Mouse (Mus musculus): ENCODE results near the gene Ptgs1. TPM values are rescaled to one million over a fixed set of nuclear protein-coding genes. Genes with fewer than 3 reads are reported as not detected.
A peak's percentile ranks its signal among the peaks of the same experiment; 100 is the strongest.

Gene Ptgs1
- polyA plus RNA-seq, 1 experiment: 15.4 TPM

DNA sequence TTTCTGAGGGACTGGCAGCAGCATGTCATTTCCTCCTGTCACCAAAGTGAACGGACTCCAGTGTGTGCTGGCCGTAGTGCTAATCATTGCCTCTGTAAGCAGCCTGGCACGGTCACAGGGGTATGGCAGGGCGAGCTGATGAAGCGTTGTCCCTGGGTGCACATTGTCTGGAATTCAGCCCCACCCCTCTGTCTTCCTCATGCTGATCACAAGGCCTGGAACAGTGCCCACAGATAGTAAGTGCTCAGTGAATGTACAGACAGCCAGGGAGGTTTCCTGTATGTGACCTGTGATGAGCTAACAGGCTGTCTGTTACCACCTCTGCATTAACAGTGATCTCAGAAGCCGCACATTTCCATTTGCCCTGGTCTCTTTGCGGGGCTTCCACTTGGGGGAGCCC, 17.1 kb upstream of the Ptgs1 start:
- Histone ChIP-seq H3K4me3 (ENCODE audit: insufficient read depth, low read length) (no peak overlapping the region), H3K4me1 (ENCODE audit: control insufficient read depth, insufficient read depth, low read length) (no peaks in the 10 kb centered on the region), H3K27ac (ENCODE audit: insufficient read depth, low read length) (no peak overlapping the region)
- TF ChIP-seq POLR2A (IDR thresholded peaks at IDR 0.05; ENCODE audit: extremely low read depth, insufficient read depth, low read length) (no peak), CTCF (IDR thresholded peaks at IDR 0.05; ENCODE audit: extremely low read depth, insufficient read depth, low read length) (no peak)

DNA sequence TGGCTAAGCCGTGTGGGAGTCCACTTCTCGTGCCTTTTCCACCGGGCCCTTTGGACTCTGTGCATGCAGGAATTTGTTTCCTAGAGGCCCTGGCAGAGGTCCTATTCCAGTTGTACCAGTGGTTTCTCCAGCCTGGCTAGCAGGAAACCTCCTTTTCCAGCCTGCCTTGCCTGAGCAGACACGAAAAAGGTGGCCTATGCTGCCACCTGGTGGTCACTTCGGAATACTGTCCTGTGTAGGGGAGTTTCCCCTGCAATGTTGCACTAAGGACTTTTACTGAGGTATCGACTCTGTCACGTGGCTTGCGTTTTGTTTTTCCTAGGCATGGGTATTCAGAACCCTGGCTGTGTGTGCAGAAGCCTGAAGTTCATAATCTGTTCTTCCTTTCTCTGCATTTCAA, 16.2 kb upstream of the Ptgs1 start:
- Histone ChIP-seq H3K27ac (ENCODE audit: insufficient read depth, low read length) (no peak overlapping the region), H3K4me1 (ENCODE audit: control insufficient read depth, insufficient read depth, low read length) (no peaks in the 10 kb centered on the region), H3K4me3 (ENCODE audit: insufficient read depth, low read length) (no peak overlapping the region)
- TF ChIP-seq CTCF (IDR thresholded peaks at IDR 0.05; ENCODE audit: extremely low read depth, insufficient read depth, low read length): peak; percentile 95
- no peak for TF ChIP-seq POLR2A (IDR thresholded peaks at IDR 0.05; ENCODE audit: extremely low read depth, insufficient read depth, low read length)

- Histone ChIP-seq H3K4me3 (ENCODE audit: insufficient read depth, low read length) (no peak overlapping the region), H3K27ac (ENCODE audit: insufficient read depth, low read length) (no peak overlapping the region), H3K4me1 (ENCODE audit: control insufficient read depth, insufficient read depth, low read length) (no peaks in the 10 kb centered on the region)
- TF ChIP-seq CTCF (IDR thresholded peaks at IDR 0.05; ENCODE audit: extremely low read depth, insufficient read depth, low read length): peak; percentile 43
- no peak for TF ChIP-seq POLR2A (IDR thresholded peaks at IDR 0.05; ENCODE audit: extremely low read depth, insufficient read depth, low read length)
Measured at GRCm38 (mm10) chr2:36214425-36214824, 15.8 kb upstream of the Ptgs1 start.

DNA sequence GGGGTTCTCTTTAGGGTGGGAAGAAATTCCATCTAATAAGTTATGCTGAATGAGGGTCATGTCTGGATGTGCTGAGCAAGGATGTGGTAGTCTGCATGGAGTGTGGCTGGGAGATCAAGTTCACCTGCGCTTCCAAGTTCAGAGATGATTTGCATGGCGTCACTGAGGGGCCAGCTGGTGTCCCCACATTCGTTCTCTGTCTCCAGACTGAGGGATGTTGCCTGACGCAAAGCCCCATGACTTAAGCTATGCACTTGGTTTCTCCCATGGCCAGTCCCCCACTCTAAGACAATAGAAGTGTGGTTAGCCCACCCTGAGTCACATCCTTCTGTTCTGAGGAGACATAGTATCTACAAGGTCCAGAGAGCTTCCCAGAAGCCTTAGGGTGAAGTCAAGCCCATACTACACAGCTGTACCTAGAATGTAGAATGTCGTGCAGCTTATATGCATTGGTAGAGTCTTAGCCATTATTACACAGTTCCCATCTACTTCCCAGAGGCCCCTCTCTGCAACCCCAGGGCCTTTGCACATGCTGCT, 15.0 kb upstream of the Ptgs1 start:
- Histone ChIP-seq H3K4me3 (ENCODE audit: insufficient read depth, low read length) (no peak overlapping the region), H3K4me1 (ENCODE audit: control insufficient read depth, insufficient read depth, low read length) (no peaks in the 10 kb centered on the region), H3K27ac (ENCODE audit: insufficient read depth, low read length) (no peak overlapping the region)
- TF ChIP-seq CTCF (IDR thresholded peaks at IDR 0.05; ENCODE audit: extremely low read depth, insufficient read depth, low read length) (no peak), POLR2A (IDR thresholded peaks at IDR 0.05; ENCODE audit: extremely low read depth, insufficient read depth, low read length) (no peak)

DNA sequence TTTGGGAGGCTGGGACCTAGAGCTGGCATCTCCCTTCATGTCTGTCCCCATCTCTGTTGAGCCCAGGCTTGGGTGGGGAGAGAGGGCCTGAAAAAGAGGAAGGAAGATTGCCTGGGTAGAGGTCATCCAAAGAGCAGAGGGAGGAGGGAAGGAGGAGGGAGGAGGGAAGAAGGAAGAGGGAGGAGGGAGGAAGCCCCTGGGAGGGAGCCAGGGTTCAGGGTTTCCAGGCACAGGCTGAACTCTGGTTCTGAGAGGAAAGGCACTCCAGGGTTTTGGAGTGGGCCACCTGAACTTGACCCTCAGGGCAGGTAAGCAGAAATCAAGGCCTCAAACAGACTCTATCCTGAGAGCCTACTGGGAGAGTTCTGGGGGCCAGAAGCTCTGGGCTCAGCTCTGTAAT, 13.7 kb upstream of the Ptgs1 start:
- H3K27ac ChIP-seq (ENCODE audit: insufficient read depth, low read length): no peak overlapping the region
- no peaks in the 10 kb centered on the region for H3K4me1 ChIP-seq (ENCODE audit: control insufficient read depth, insufficient read depth, low read length)
- no peak overlapping the region for H3K4me3 ChIP-seq (ENCODE audit: insufficient read depth, low read length)
- TF ChIP-seq POLR2A (IDR thresholded peaks at IDR 0.05; ENCODE audit: extremely low read depth, insufficient read depth, low read length): no peak
- TF ChIP-seq CTCF (IDR thresholded peaks at IDR 0.05; ENCODE audit: extremely low read depth, insufficient read depth, low read length): no peak

GRCm38 (mm10) chr2:36216953-36217573, 13.2 kb upstream of the Ptgs1 start:
- TF ChIP-seq CTCF (IDR thresholded peaks at IDR 0.05; ENCODE audit: extremely low read depth, insufficient read depth, low read length) (no peak), POLR2A (IDR thresholded peaks at IDR 0.05; ENCODE audit: extremely low read depth, insufficient read depth, low read length) (no peak)
- no peaks in the 10 kb centered on the region for H3K4me1 ChIP-seq (ENCODE audit: control insufficient read depth, insufficient read depth, low read length)
- no peak overlapping the region for H3K4me3 ChIP-seq (ENCODE audit: insufficient read depth, low read length)

GRCm38 (mm10) chr2:36217692-36218233, 12.5 kb upstream of the Ptgs1 start:
- no peak overlapping the region for H3K4me3 ChIP-seq (ENCODE audit: insufficient read depth, low read length)
- H3K4me1 ChIP-seq (ENCODE audit: control insufficient read depth, insufficient read depth, low read length): no peaks in the 10 kb centered on the region
- TF ChIP-seq CTCF (IDR thresholded peaks at IDR 0.05; ENCODE audit: extremely low read depth, insufficient read depth, low read length) (no peak), POLR2A (IDR thresholded peaks at IDR 0.05; ENCODE audit: extremely low read depth, insufficient read depth, low read length) (no peak)
- no peak overlapping the region for H3K27ac ChIP-seq (ENCODE audit: insufficient read depth, low read length)

More at GRCm38 (mm10) chr2:36216953-36217573, 13.2 kb upstream of the Ptgs1 start:
- H3K27ac ChIP-seq (ENCODE audit: insufficient read depth, low read length): no peak overlapping the region

DNA sequence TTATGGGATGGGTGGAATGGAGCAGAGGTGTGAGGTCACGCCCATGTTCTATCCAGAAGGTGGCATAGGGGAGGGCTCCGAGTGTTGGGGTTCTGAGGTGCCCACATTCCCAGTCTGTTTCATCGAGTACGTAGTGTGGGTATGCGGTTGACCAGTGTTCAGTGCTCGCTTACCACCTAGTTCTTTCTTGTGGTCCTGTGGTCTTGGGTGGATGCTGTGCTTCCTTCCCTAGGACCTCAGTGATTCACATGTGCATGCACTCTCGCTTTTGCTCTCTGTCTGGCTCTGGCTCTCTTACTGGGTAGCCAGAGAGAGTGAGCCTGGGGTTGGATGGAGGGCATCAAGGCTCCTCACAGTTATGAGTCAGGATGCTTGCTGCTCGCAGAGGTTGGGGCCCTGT, 10.1 kb upstream of the Ptgs1 start:
- no peaks in the 10 kb centered on the region for H3K4me1 ChIP-seq (ENCODE audit: control insufficient read depth, insufficient read depth, low read length)
- TF ChIP-seq POLR2A (IDR thresholded peaks at IDR 0.05; ENCODE audit: extremely low read depth, insufficient read depth, low read length) (no peak), CTCF (IDR thresholded peaks at IDR 0.05; ENCODE audit: extremely low read depth, insufficient read depth, low read length) (no peak)
- H3K27ac ChIP-seq (ENCODE audit: insufficient read depth, low read length): no peak overlapping the region
- no peak overlapping the region for H3K4me3 ChIP-seq (ENCODE audit: insufficient read depth, low read length)

DNA sequence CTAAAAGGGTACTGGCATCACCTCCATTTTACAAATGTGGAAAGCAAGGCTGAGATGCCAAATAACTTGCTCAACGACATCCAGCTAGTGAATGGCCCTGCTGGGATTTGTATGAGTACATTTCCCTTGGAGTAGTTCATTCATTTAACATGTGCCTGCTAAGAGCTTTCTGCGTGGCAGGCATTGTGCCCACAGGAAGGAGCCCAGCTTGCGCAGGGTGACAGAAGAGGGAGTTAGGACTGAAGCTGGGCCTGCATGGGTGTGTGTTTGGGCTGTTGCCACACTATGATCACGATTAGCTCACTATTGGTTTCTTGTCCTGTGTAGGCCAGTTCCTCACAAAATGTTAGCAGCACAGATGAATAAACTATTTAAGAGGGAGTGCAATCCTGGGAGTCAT, 9.3 kb upstream of the Ptgs1 start:
- Histone ChIP-seq H3K4me1 (ENCODE audit: control insufficient read depth, insufficient read depth, low read length) (no peaks in the 10 kb centered on the region), H3K27ac (ENCODE audit: insufficient read depth, low read length) (no peak overlapping the region), H3K4me3 (ENCODE audit: insufficient read depth, low read length) (no peak overlapping the region)
- no peak for TF ChIP-seq POLR2A (IDR thresholded peaks at IDR 0.05; ENCODE audit: extremely low read depth, insufficient read depth, low read length)
- no peak for TF ChIP-seq CTCF (IDR thresholded peaks at IDR 0.05; ENCODE audit: extremely low read depth, insufficient read depth, low read length)

Data from cortical plate, adult 2 months (tissue).